In the genomic region with DNA sequence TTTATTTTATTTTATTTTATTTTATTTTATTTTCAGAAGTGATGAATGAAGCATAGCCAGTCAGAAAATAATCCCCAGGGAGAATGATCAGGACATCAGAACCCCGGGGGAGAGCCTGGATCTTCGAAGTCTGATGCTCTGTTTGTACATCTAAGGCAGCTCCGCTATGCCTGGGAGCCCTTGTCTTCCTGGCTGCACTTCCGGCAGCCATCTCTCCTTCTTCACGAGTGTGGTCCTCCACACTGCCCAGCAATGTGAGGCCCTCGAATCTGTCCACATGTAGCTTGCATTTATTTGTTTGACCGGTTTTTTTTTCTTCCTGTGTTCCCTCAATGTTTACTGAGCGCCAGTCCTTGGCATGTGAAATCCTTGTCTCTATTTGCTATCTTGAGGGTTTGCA, we compare ENCODE assay signal across 12 mouse cellular contexts.
"Had no signal": no experiment of that assay in that cellular context is flagged by ENCODE, and none has a peak within 500 bp of the region (broad histone marks: within the 10 kb centered on the region; RNA-seq: fewer than 3 reads in every experiment).

No protein-coding gene starts in this region.

- H3K9me3 ChIP-seq: lung, embryonic 15.5 days; midbrain, embryonic 12.5 days; neural tube, embryonic 12.5 days; stomach, embryonic 15.5 days had no signal

- H3K9ac ChIP-seq: liver, embryonic 14.5 days; lung, embryonic 15.5 days; midbrain, embryonic 12.5 days; neural tube, embryonic 12.5 days; stomach, embryonic 15.5 days had no signal

- DNase-seq: midbrain, embryonic 14.5 days; right cerebral cortex, postnatal 14 days; thymus, adult 2 months; thymus, postnatal 25 days; thymus, postnatal 4 days had no signal

- H3K36me3 ChIP-seq: lung, embryonic 15.5 days; midbrain, embryonic 12.5 days; neural tube, embryonic 12.5 days; stomach, embryonic 15.5 days had no signal

- H3K4me1 ChIP-seq: stomach, embryonic 15.5 days had no signal

- H3K27me3 ChIP-seq: lung, embryonic 15.5 days; midbrain, embryonic 12.5 days; neural tube, embryonic 12.5 days; stomach, embryonic 15.5 days had no signal

- H3K27ac ChIP-seq: liver, embryonic 14.5 days; lung, embryonic 15.5 days; midbrain, embryonic 12.5 days; neural tube, embryonic 12.5 days; stomach, embryonic 15.5 days; stomach, postnatal 0 days had no signal

- H3K4me3 ChIP-seq: megakaryocyte, embryonic 14.5 days; midbrain, embryonic 12.5 days; neural tube, embryonic 12.5 days; stomach, embryonic 15.5 days had no signal

- H3K4me2 ChIP-seq: stomach, embryonic 15.5 days had no signal
